Mouse (Mus musculus) layer of hippocampus, adult 18-20 months (tissue): ENCODE results near the gene Gm42421. TPM values are rescaled to one million over a fixed set of nuclear protein-coding genes. Genes with fewer than 3 reads are reported as not detected.

Experiments
- total RNA-seq, 2 experiments: library from RNA; stranded (reverse); gene quantifications; 2 replicates each; pipeline ENCODE4 v1.2.3; 2021

Gene Gm42421
- total RNA-seq, 2 experiments from 2014 or later, result 1.6 TPM

Other genes with a start within 250 kb of the Gm42421 start
- gene Usp42, start 195.9 kb upstream of the Gm42421 start, total RNA-seq, result 10 to 100 TPM; 20.7 to 21.3 TPM
- 10 to 100 TPM; 43.2 to 43.7 TPM for gene Eif2ak1, start 110.4 kb upstream of the Gm42421 start, total RNA-seq
- not detected for gene Ankrd61, start 30.5 kb upstream of the Gm42421 start, total RNA-seq
- gene Aimp2, start 18.3 kb upstream of the Gm42421 start, total RNA-seq, result 10 to 100 TPM; 31.8 to 32.8 TPM
- gene Pms2, start 18.2 kb upstream of the Gm42421 start, total RNA-seq, result 10 to 100 TPM; 13.5 to 14.0 TPM
- gene Rsph10b, start 4.9 kb downstream of the Gm42421 start, total RNA-seq, result 1 to 10 TPM; 2.5 to 2.8 TPM
- 10 to 100 TPM; 33.8 to 33.9 TPM for gene Ccz1, start 86.7 kb downstream of the Gm42421 start, total RNA-seq
- gene Ocm, start 98.5 kb downstream of the Gm42421 start, total RNA-seq, result not detected
- gene Lmtk2, start 172.3 kb downstream of the Gm42421 start, total RNA-seq, result 10 to 100 TPM; 94.4 to 98.9 TPM